Mouse (Mus musculus): ENCODE results near the gene Nrg4. TPM values are rescaled to one million over a fixed set of nuclear protein-coding genes. Genes with fewer than 3 reads are reported as not detected.
"Not testable (repeated sequence)": the region's sequence is repeated elsewhere in the genome, so short reads cannot be mapped to it uniquely, and the experiment has no call there.

Gene Nrg4
- polyA plus RNA-seq, 1 experiment from 2014 or later = 1.8 TPM

GRCm38 (mm10) chr9:55271960-55272560 lies 54.6 kb downstream of the Nrg4 start:
- Histone ChIP-seq H3K36me3 (no peaks in the 10 kb centered on the region), H3K27me3 (no peaks in the 10 kb centered on the region), H3K4me1 (no peaks in the 10 kb centered on the region), H3K4me2 (replicated peaks) (no peak overlapping the region), H3K27ac (replicated peaks) (no peak overlapping the region), H3K9me3 (no peaks in the 10 kb centered on the region), H3K4me3 (no peak overlapping the region), H3K9ac (replicated peaks) (no peak overlapping the region)
- no peak for ATAC-seq (replicated peaks)
- WGBS = 61% methylated on average over 5 of the region's 5 CpGs

DNA sequence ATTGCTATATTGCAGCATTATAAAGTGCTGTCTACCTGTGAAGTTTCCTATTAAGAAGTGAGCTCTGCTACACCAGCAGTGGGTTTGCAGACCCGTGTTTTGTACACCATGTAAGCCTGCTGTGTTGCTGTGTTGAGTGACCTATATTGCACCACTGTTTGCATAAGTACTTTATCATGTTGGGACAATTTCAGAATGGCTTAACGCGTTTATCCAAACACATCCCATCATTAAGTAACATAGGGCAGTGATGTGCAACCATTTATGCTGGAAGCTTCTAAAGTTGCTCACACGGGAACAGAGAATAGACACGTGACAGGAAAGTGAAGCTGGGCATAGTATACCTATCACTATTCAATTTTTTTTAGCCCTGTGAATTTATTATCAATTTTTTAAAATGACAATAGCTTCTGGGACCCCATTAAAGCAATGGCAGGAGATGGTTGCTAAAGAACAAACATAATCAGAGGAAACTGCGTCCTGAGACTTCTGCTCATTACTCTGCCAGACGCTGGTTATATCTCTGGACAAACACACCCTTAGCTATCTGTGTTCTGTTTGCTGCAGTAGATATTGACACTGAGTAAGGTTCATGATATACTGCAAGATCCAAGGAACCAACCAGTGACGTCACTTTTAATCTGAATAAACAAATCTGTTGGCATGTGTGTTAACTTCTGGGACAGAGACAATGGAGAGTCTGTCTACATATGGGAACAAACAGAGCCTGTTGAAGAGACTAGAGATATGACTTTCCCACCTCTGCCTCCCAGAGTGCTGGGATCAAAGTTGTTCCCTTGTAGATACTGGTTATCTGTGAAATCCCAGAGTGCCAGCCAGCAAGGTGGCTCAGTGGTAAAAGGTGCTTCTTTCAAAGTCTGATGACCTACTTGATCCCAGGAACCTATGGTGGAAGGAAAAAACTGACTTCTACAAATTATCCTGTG lies 62.0 kb downstream of the Nrg4 start:
- Histone ChIP-seq H3K4me1 (no peaks in the 10 kb centered on the region), H3K4me2 (replicated peaks) (no peak overlapping the region), H3K9ac (replicated peaks) (no peak overlapping the region), H3K4me3 (no peak overlapping the region), H3K36me3 (no peaks in the 10 kb centered on the region), H3K27ac (replicated peaks) (no peak overlapping the region), H3K9me3 (no peaks in the 10 kb centered on the region), H3K27me3 (no peaks in the 10 kb centered on the region)
- WGBS = 90% methylated on average over 8 of the region's 8 CpGs
- no peak for ATAC-seq (replicated peaks)

DNA sequence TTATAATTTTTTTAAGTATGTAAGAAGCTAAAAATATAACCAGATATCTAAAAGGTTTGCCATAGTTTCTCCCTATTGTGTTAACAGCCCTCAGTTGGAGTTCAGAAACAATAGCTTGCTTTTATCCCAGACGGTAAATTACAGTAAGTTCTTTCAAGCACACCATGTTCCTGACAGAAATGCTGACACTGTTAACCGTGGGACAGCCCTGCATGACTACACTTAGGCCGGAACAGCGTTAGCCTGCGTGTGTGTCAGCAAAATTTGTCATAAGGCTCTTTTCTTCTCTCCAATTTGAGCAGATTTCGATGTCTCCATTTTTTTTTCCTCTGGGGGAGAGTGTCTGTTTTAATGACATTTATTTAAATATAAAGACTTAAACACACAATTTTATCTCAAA lies 66.9 kb downstream of the Nrg4 start:
- Histone ChIP-seq H3K27me3 (no peaks in the 10 kb centered on the region), H3K4me3 (no peak overlapping the region), H3K4me2 (replicated peaks) (no peak overlapping the region), H3K9me3 (no peaks in the 10 kb centered on the region), H3K9ac (replicated peaks) (no peak overlapping the region), H3K27ac (replicated peaks) (no peak overlapping the region), H3K4me1 (no peaks in the 10 kb centered on the region), H3K36me3 (no peaks in the 10 kb centered on the region)
- no peak for ATAC-seq (replicated peaks)
- 60% methylated on average over 6 of the region's 6 CpGs for WGBS

DNA sequence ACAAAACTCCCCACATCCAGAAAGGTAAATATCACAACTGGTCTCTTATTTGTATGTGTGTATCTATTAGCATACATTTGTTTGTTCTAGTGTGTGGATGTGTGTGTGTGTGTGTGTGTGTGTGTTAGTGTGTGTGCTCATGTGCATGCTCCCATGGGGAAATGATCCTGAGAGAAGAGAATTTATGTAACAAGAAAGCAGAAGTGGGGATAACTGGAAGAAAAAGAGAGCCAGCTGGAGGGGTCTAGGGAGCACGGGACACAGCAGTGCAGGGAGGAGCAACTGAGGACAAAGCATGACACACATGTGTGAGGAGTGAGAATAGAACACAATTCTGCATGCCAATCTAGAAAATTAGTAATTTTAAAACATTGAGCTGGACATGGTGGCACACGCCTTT lies 69.5 kb downstream of the Nrg4 start:
- H3K4me2 ChIP-seq (replicated peaks) = no peak overlapping the region
- no peak for ATAC-seq (replicated peaks)
- H3K27ac ChIP-seq (replicated peaks) = no peak overlapping the region
- no peak overlapping the region for H3K9ac ChIP-seq (replicated peaks)
- H3K27me3 ChIP-seq = no peaks in the 10 kb centered on the region
- no peaks in the 10 kb centered on the region for H3K36me3 ChIP-seq
- H3K4me3 ChIP-seq = no peak overlapping the region
- H3K9me3 ChIP-seq = no peaks in the 10 kb centered on the region
- H3K4me1 ChIP-seq = no peaks in the 10 kb centered on the region
- WGBS = 88% methylated on average over 2 of the region's 2 CpGs

GRCm38 (mm10) chr9:55255604-55256003 lies 71.0 kb downstream of the Nrg4 start:
- ATAC-seq (replicated peaks) = no peak
- Histone ChIP-seq H3K4me3 (no peak overlapping the region), H3K27me3 (no peaks in the 10 kb centered on the region), H3K9me3 (no peaks in the 10 kb centered on the region), H3K4me2 (replicated peaks) (no peak overlapping the region), H3K4me1 (no peaks in the 10 kb centered on the region), H3K27ac (replicated peaks) (no peak overlapping the region), H3K9ac (replicated peaks) (no peak overlapping the region), H3K36me3 (no peaks in the 10 kb centered on the region)
- 71% methylated on average over 4 of the region's 4 CpGs for WGBS

GRCm38 (mm10) chr9:55255056-55255455 lies 71.6 kb downstream of the Nrg4 start:
- no peaks in the 10 kb centered on the region for H3K4me1 ChIP-seq

DNA sequence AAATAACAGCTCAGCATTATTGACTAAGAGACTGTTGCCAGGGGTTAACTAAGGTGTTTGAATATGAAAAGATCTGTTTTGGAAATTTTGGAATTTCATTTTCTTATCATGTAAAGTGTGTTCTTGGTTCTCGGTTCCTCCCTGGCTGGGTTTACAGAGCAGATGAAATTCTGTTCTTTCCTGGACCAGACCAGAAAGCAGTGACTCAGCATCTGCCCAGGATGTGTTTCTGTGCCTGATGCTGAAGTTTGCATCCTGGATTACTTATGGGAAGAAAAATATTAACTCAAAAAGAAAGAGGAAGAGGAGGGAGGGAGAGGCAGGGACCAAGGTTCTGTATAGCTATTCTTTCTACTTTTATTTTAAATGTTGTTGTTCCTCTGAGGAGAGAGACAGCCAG lies 72.8 kb downstream of the Nrg4 start:
- no peaks in the 10 kb centered on the region for H3K9me3 ChIP-seq
- H3K36me3 ChIP-seq = no peaks in the 10 kb centered on the region
- H3K27ac ChIP-seq (replicated peaks) = no peak overlapping the region
- no peak overlapping the region for H3K9ac ChIP-seq (replicated peaks)
- ATAC-seq (replicated peaks) = no peak
- H3K4me1 ChIP-seq = no peaks in the 10 kb centered on the region
- WGBS = 74% methylated on average over 1 of the region's 1 CpGs
- H3K4me2 ChIP-seq (replicated peaks) = no peak overlapping the region
- no peak overlapping the region for H3K4me3 ChIP-seq
- no peaks in the 10 kb centered on the region for H3K27me3 ChIP-seq

More at GRCm38 (mm10) chr9:55255056-55255455, 71.6 kb downstream of the Nrg4 start:
- Histone ChIP-seq H3K4me2 (replicated peaks) (no peak overlapping the region), H3K36me3 (no peaks in the 10 kb centered on the region), H3K27me3 (no peaks in the 10 kb centered on the region), H3K4me3 (no peak overlapping the region), H3K9me3 (no peaks in the 10 kb centered on the region), H3K9ac (replicated peaks) (no peak overlapping the region), H3K27ac (replicated peaks) (no peak overlapping the region)
- WGBS = 95% methylated on average over 5 of the region's 5 CpGs
- no peak for ATAC-seq (replicated peaks)

DNA sequence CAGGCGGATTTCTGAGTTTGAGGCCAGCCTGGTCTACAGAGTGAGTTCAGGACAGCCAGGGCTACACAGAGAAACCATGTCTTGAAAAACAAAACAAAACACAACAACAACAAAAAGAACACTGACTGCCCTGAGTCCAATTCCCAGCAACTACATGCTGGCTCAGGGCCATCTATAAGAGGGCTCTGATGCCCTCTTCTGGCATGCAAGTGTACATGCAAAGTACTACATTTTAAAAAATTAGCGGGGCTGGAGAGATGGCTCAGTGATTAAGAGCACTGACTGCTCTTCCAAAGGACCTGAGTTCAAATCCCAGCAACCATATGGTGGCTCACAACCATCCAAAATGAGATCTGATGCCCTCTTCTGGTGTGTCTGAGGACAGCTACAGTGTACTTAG lies 74.5 kb downstream of the Nrg4 start:
- not testable (repeated sequence) for H3K27ac ChIP-seq (replicated peaks); H3K27me3 ChIP-seq; H3K9me3 ChIP-seq; H3K4me2 ChIP-seq (replicated peaks); H3K9ac ChIP-seq (replicated peaks); H3K4me3 ChIP-seq; H3K36me3 ChIP-seq; H3K4me1 ChIP-seq; ATAC-seq (replicated peaks)
- 64% methylated on average over 2 of the region's 2 CpGs for WGBS

DNA sequence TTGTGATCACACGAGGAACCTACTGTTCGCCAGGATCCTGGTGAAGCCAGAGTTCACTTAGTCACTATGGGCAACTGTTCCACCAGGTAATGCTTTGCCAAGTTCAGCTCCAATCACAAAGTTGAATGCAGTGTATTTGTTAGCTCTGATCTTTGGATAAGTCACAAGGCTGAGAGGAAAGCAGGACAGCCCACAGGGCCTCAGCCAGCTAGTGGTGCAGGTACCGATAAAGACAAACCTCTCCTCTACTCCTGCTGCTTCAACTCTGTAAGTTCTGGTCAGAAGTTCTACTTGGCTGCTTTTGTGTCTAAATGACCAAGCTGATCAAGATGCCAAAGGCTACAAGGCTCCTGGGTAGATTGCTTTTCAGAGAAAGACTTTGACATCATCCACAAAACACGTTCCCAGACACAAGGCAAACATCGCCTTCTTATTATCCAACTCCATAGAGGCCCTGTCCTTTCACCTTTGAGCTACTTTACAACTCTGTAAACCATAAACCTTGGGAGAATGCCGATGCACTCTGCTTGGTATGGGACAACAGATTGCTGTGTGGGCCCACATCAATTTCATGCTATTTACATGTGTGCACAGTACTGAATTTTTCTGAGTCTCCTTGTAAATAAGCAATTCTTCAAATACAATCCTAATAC lies 75.9 kb downstream of the Nrg4 start:
- Histone ChIP-seq H3K4me3 (no peak overlapping the region), H3K36me3 (no peaks in the 10 kb centered on the region), H3K27me3 (no peaks in the 10 kb centered on the region), H3K27ac (replicated peaks) (no peak overlapping the region), H3K4me2 (replicated peaks) (no peak overlapping the region), H3K9ac (replicated peaks) (no peak overlapping the region), H3K4me1 (no peaks in the 10 kb centered on the region), H3K9me3 (no peaks in the 10 kb centered on the region)
- no peak for ATAC-seq (replicated peaks)
- WGBS = 89% methylated on average over 6 of the region's 6 CpGs

DNA sequence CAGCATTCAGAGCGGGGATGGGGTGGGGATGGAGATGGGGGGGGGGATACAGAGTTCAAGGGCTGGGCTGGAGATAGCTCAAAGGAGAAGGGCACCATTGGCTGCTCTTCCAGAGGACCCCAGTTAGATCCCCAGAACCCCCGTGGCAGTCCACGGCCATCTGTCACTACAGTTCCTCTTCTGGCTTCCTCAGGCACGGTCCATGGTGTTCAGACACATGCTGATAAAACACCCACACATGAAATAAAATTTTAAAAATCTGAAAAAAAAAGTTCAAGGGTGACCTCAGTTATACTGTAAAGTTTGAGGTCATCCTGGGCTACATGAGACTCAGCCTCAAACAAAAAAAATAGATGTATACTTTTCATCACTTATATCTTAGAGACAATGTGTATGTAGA lies 78.2 kb downstream of the Nrg4 start:
- Histone ChIP-seq H3K4me1 (no peaks in the 10 kb centered on the region), H3K4me3 (no peak overlapping the region), H3K27ac (replicated peaks) (no peak overlapping the region), H3K36me3 (no peaks in the 10 kb centered on the region), H3K4me2 (replicated peaks) (no peak overlapping the region), H3K9me3 (no peaks in the 10 kb centered on the region), H3K9ac (replicated peaks) (no peak overlapping the region), H3K27me3 (no peaks in the 10 kb centered on the region)
- 93% methylated on average over 4 of the region's 4 CpGs for WGBS
- ATAC-seq (replicated peaks) = no peak

GRCm38 (mm10) chr9:55246918-55247317 lies 79.7 kb downstream of the Nrg4 start:
- H3K27ac ChIP-seq (replicated peaks) = no peak overlapping the region
- no peak overlapping the region for H3K4me2 ChIP-seq (replicated peaks)
- H3K9ac ChIP-seq (replicated peaks) = no peak overlapping the region
- no peaks in the 10 kb centered on the region for H3K36me3 ChIP-seq
- H3K27me3 ChIP-seq = no peaks in the 10 kb centered on the region
- 95% methylated on average over 4 of the region's 4 CpGs for WGBS
- no peak overlapping the region for H3K4me3 ChIP-seq
- no peaks in the 10 kb centered on the region for H3K4me1 ChIP-seq
- H3K9me3 ChIP-seq = no peaks in the 10 kb centered on the region
- no peak for ATAC-seq (replicated peaks)

DNA sequence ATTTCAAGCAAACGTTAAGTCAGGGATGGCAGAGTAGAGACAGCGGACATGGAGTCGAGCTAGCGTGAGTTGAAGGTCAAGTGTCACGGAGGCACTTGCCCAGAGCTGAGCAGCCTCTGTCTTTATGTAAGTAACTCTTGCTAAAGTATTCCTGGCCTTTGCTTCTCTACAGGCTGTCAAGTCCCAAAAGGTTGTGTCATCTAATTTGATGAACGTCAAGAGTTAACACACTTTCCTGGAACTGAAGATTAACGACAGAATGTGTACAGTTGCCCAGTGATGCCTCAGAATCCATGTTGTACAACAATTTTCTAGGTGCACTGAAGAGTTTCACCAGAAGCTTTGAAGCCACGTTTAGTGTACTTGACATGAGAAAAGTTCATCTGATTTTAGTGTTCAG lies 80.2 kb downstream of the Nrg4 start:
- 83% methylated on average over 8 of the region's 8 CpGs for WGBS
- Histone ChIP-seq H3K27ac (replicated peaks) (no peak overlapping the region), H3K9me3 (no peaks in the 10 kb centered on the region), H3K4me1 (no peaks in the 10 kb centered on the region), H3K36me3 (no peaks in the 10 kb centered on the region), H3K9ac (replicated peaks) (no peak overlapping the region), H3K27me3 (no peaks in the 10 kb centered on the region), H3K4me2 (replicated peaks) (no peak overlapping the region), H3K4me3 (no peak overlapping the region)
- ATAC-seq (replicated peaks) = no peak

Measured in forebrain, embryonic 15.5 days (tissue).